Mouse (Mus musculus) heart, embryonic 16.5 days (tissue): ENCODE results near the gene Kat7. TPM values are rescaled to one million over a fixed set of nuclear protein-coding genes. Genes with fewer than 3 reads are reported as not detected.
A peak's percentile ranks its signal among the peaks of the same experiment; 100 is the strongest.

ENCODE experiments used
- ATAC-seq: fragments of 200-750 bp; cut with Nextera tagmentation; replicated peaks from 2 replicates; pipeline ENCODE4 v1.8.0; 2017; ENCODE audit warnings: moderate number of reproducible peaks; ENCODE audit not compliant: insufficient read depth, low FRiP score; ENCODE audit errors: extremely low read depth
- H3K27ac ChIP-seq: fragments of 300-500 bp; sonication (generic); 2 replicates; pipeline ENCODE4 v1.5.1; 2014; ENCODE audit warnings: mild to moderate bottlenecking, low read length, control low read depth, moderate library complexity
- H3K27me3 ChIP-seq: fragments of 300-500 bp; sonication (generic); 2 replicates; pipeline ENCODE4 v1.6.1; 2014; ENCODE audit warnings: low read length, mixed read lengths; ENCODE audit not compliant: control insufficient read depth, insufficient read depth
- H3K36me3 ChIP-seq: fragments of 300-500 bp; sonication (generic); 2 replicates; pipeline ENCODE4 v1.6.1; 2014; ENCODE audit not compliant: control insufficient read depth, insufficient read depth
- H3K4me1 ChIP-seq: fragments of 300-500 bp; sonication (generic); 2 replicates; pipeline ENCODE4 v1.6.1; 2014; ENCODE audit warnings: low read length, mixed read lengths; ENCODE audit not compliant: control insufficient read depth, insufficient read depth
- H3K4me2 ChIP-seq: fragments of 300-500 bp; sonication (generic); 2 replicates; pipeline ENCODE4 v1.6.1; 2014; ENCODE audit warnings: low read depth, mild to moderate bottlenecking, control low read depth, low read length
- H3K4me3 ChIP-seq: fragments of 300-500 bp; sonication (generic); 2 replicates; pipeline ENCODE4 v1.5.1; 2014; ENCODE audit warnings: mild to moderate bottlenecking, control low read depth, low read length
- H3K9ac ChIP-seq: fragments of 300-500 bp; sonication (generic); 2 replicates; pipeline ENCODE4 v1.6.1; 2014; ENCODE audit warnings: low read length, control low read depth
- H3K9me3 ChIP-seq: fragments of 300-500 bp; sonication (generic); replicated peaks from 2 replicates; pipeline ENCODE4 v1.6.1; 2016; ENCODE audit warnings: low read length; ENCODE audit not compliant: control insufficient read depth
- WGBS: fragments of 180-500 bp; shearing (Covaris S2); extraction: QIAGEN DNeasy Blood & Tissue Kit; methylation state at CpG from one replicate; pipeline ENCODE4 v1.1.7; 2014; 5-methylcytosine and 5-hydroxymethylcytosine counted together
- polyA plus RNA-seq: library from polyadenylated mRNA; unstranded; fragments of >200 nt; fragmentation: Nextera tagmentation; extraction: Ambion mirVana; gene quantifications from 2 replicates; pipeline ENCODE4 v1.2.1, GENCODE M21; 2015

Kat7 gene
- polyA plus RNA-seq, 1 experiment from 2014 or later = 51.1 TPM

- H3K4me1 ChIP-seq = no peaks in the 10 kb centered on the region
- 79% methylated on average over 6 of the region's 6 CpGs for WGBS
- no peak for ATAC-seq
- no peaks in the 10 kb centered on the region for H3K9me3 ChIP-seq
- H3K27ac ChIP-seq = no peak overlapping the region
- no peaks in the 10 kb centered on the region for H3K27me3 ChIP-seq
- H3K36me3 ChIP-seq = peaks cover 67% of the 10 kb centered on the region
- H3K4me3 ChIP-seq = no peak overlapping the region
- H3K9ac ChIP-seq = no peak overlapping the region
- no peak overlapping the region for H3K4me2 ChIP-seq
Observed at GRCm38 (mm10) chr11:95276056-95276455, 34.0 kb downstream of the Kat7 start.

GRCm38 (mm10) chr11:95274613-95275012 lies 35.4 kb downstream of the Kat7 start:
- Histone ChIP-seq H3K36me3 (peaks cover 57% of the 10 kb centered on the region), H3K4me3 (no peak overlapping the region), H3K9ac (no peak overlapping the region), H3K9me3 (no peaks in the 10 kb centered on the region), H3K4me2 (no peak overlapping the region), H3K27ac (no peak overlapping the region), H3K4me1 (no peaks in the 10 kb centered on the region), H3K27me3 (no peaks in the 10 kb centered on the region)
- 53% methylated on average over 3 of the region's 3 CpGs for WGBS
- ATAC-seq = no peak

DNA sequence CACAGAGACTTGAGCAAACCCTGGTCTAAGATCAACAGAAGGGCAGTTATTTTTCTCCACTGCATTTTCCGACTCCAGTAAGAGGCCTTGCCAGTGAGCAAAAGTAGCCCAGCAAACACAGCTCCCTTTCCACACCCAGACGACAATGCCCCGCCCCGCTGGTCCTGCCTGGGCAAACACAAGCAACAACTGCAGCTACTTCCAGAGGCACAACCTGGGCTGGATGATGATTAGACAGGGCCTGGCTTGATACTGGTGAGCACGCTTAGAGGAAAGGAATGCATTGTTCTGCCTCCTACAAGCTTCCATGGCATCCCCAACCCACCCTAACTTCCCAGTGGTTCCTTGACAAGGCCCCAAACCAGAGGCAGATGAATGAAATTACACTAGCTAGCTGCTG lies 36.4 kb downstream of the Kat7 start:
- H3K4me2 ChIP-seq = no peak overlapping the region
- H3K4me3 ChIP-seq = no peak overlapping the region
- peaks cover 55% of the 10 kb centered on the region for H3K36me3 ChIP-seq
- no peak for ATAC-seq
- H3K9me3 ChIP-seq = no peaks in the 10 kb centered on the region
- H3K9ac ChIP-seq = no peak overlapping the region
- no peaks in the 10 kb centered on the region for H3K4me1 ChIP-seq
- WGBS = 78% methylated on average over 5 of the region's 5 CpGs
- no peak overlapping the region for H3K27ac ChIP-seq
- H3K27me3 ChIP-seq = no peaks in the 10 kb centered on the region

DNA sequence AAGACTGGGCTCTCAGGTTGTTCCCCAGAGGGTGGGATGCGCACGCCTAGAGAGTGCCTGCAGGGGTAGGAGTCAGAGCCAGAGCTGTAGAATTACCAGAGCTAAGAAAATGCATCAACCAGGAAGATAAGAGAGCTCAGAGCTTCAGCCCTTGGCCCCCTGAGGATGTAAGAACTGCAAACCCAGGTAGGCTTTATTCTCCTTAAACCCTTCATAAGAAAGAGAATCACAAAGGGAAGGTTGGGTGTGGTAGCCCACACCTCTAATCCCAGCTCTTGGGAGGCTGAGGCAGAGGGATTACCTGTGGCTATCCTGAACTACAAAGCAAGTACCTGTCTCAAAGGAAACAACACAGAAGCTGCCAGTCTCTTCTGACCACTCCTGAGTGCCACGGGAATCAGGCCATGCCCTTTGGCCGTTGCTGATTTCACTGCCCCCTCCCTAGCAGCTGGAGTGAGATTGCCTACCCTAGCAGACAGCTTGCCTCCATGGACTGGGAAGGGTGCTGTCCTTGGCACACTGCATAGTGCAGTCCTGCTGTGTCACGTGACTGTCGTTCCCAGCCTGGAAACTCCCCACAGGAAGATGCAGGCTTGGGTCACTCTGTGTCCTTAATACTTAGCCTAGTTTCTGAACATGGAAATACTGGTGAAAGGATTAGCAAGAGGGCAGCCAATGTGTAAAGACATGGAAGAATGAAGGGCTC lies 43.4 kb downstream of the Kat7 start:
- Histone ChIP-seq H3K4me2 (no peak overlapping the region), H3K9me3 (no peaks in the 10 kb centered on the region), H3K27ac (no peak overlapping the region), H3K4me3 (no peak overlapping the region), H3K4me1 (no peaks in the 10 kb centered on the region), H3K27me3 (no peaks in the 10 kb centered on the region), H3K9ac (no peak overlapping the region), H3K36me3 (peaks cover 7% of the 10 kb centered on the region; the same call in 1 of the 2 replicates)
- WGBS = 45% methylated on average over 6 of the region's 6 CpGs
- peak; percentile 60; the same call in 1 of the 2 replicates for ATAC-seq

DNA sequence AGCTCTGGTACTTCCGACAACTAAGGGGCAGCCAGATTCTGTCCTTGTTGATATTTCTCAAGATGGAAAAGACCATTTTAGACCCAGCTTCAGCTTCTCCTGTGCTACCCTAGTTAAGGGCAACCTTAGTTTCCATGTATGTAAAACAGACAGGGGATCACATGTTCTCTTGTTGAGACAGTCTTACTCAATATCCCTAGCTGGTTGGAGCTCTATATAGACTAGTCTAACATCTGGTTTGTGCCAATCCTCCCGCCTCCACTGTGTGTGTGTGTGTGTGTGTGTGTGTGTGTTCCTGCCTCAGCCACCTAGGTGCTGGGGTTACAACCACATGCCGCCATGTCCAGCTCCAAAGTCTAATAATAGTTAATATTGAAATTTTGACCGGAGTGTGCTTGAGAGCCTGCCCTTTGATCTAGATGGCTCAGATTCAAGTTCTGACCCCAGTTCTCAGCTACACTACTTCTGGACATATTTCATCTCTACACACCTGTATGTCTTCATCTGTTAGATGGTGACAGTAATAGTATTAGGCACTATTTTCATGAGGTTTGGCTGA lies 45.5 kb downstream of the Kat7 start:
- H3K9me3 ChIP-seq = no peaks in the 10 kb centered on the region
- no peaks in the 10 kb centered on the region for H3K4me1 ChIP-seq
- WGBS = 81% methylated on average over 4 of the region's 4 CpGs
- H3K9ac ChIP-seq = no peak overlapping the region
- H3K27me3 ChIP-seq = no peaks in the 10 kb centered on the region
- H3K4me3 ChIP-seq = no peak overlapping the region
- H3K4me2 ChIP-seq = no peak overlapping the region
- ATAC-seq = no peak
- no peak overlapping the region for H3K27ac ChIP-seq
- H3K36me3 ChIP-seq = peaks cover 4% of the 10 kb centered on the region; the same call in 1 of the 2 replicates

- no peak for ATAC-seq
- no peak overlapping the region for H3K27ac ChIP-seq
- no peak overlapping the region for H3K4me2 ChIP-seq
- 0 out of 2 replicates have a peak, but pooled peaks cover under 1% of the 10 kb centered on the region for H3K36me3 ChIP-seq
- H3K9me3 ChIP-seq = no peaks in the 10 kb centered on the region
- no peaks in the 10 kb centered on the region for H3K27me3 ChIP-seq
- H3K9ac ChIP-seq = no peak overlapping the region
- no peak overlapping the region for H3K4me3 ChIP-seq
- WGBS = 34% methylated on average over 11 of the region's 11 CpGs
- no peaks in the 10 kb centered on the region for H3K4me1 ChIP-seq
Observed at GRCm38 (mm10) chr11:95263816-95264454, 46.1 kb downstream of the Kat7 start.

DNA sequence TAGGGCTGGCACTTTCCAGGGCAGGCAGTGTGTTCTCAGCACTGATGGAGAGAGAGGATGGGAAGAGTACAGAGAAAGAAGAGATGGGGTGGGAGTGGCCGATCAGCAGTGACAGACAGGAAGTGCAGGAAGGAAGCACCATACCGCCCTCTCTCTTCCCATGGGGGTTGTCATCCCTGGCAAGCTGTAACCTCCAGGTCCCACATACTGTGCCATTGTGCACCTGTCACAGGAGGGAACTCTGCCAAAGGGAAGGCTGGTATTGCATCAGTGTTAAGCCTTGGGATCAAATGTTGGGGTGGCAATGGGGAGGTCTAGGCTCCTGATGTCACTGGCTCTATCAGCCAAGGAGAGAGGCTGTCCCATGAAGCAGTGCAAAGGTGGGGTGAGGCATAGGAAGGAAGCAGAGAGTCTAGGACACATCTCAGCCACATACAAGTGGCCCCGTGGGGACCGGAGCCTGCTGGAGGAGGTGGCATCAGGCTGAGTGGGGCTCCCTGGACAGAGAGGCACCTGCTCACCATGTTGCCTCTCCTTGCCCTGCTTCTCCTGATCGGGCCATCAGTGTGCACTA lies 48.8 kb downstream of the Kat7 start, which contains the start of gene Tac4:
Tac4 (plus strand) TSS at position 352 of the 574 bp plus-strand sequence.
- no peak for ATAC-seq
- Histone ChIP-seq H3K36me3 (no peaks in the 10 kb centered on the region), H3K9me3 (no peaks in the 10 kb centered on the region), H3K4me3 (no peak within 1 kb of the TSS), H3K4me2 (no peak within 1 kb of the TSS), H3K4me1 (peaks cover 5% of the 10 kb centered on the region; the same call in 1 of the 2 replicates), H3K9ac (no peak within 1 kb of the TSS), H3K27ac (no peak within 1 kb of the TSS), H3K27me3 (no peaks in the 10 kb centered on the region)
- WGBS = 58% methylated on average over 5 of the region's 5 CpGs

GRCm38 (mm10) chr11:95259088-95259849 lies 50.8 kb downstream of the Kat7 start:
- no peaks in the 10 kb centered on the region for H3K27me3 ChIP-seq
- peak overlapping the region; percentile 76 for H3K27ac ChIP-seq
- H3K4me2 ChIP-seq = peak overlapping the region; percentile 94
- peak overlapping the region; percentile 58 for H3K4me3 ChIP-seq
- peak; percentile 79 for ATAC-seq
- H3K4me1 ChIP-seq = peaks cover 5% of the 10 kb centered on the region; the same call in 1 of the 2 replicates
- peak overlapping the region; percentile 69 for H3K9ac ChIP-seq
- under 1% methylated on average over 73 of the region's 73 CpGs for WGBS
- H3K9me3 ChIP-seq = no peaks in the 10 kb centered on the region
- H3K36me3 ChIP-seq = no peaks in the 10 kb centered on the region
